Comparison of ENCODE assay signal across 8 mouse cellular contexts in genomic region chr19:41629532-41629931, GRCm38 (mm10). TPM values are rescaled to one million over a fixed set of nuclear protein-coding genes. Genes with fewer than 3 reads are reported as not detected.
DNase-seq lines count a peak whose midpoint lies in the region; ATAC-seq lines count a peak whose summit lies in the region.

No protein-coding gene starts in this region.

- 41% methylated on average over 5 of the region's 5 CpGs for WGBS in hindbrain, embryonic 11.5 days
- 32% methylated on average over 5 of the region's 5 CpGs for whole genome bisulfite sequencing in liver, embryonic 13.5 days (ENCODE audit: insufficient replicate concordance)
- 46% methylated on average over 5 of the region's 5 CpGs for WGBS in neural tube, embryonic 15.5 days

- no peak overlapping the region for H3K27ac ChIP-seq in hindbrain, embryonic 11.5 days (ENCODE audit: low read depth, low read length)
- H3K27ac ChIP-seq in liver, embryonic 13.5 days: no peak overlapping the region
- H3K27ac ChIP-seq in neural tube, embryonic 15.5 days (replicated peaks): no peak overlapping the region

- H3K4me3 ChIP-seq in hindbrain, embryonic 11.5 days (ENCODE audit: low read depth, low read length): no peak overlapping the region
- H3K4me3 ChIP-seq in liver, embryonic 13.5 days (replicated peaks): no peak overlapping the region
- no peak overlapping the region for H3K4me3 ChIP-seq in neural tube, embryonic 15.5 days (replicated peaks)

- no peaks in the 10 kb centered on the region for H3K36me3 ChIP-seq in hindbrain, embryonic 11.5 days (ENCODE audit: control insufficient read depth, insufficient read depth, low read length)
- no peaks in the 10 kb centered on the region for H3K36me3 ChIP-seq in liver, embryonic 13.5 days
- H3K36me3 ChIP-seq in neural tube, embryonic 15.5 days: peaks cover 33% of the 10 kb centered on the region

- H3K4me2 ChIP-seq in hindbrain, embryonic 11.5 days (replicated peaks; ENCODE audit: low read depth, low read length): no peak overlapping the region
- no peak overlapping the region for H3K4me2 ChIP-seq in liver, embryonic 13.5 days
- no peak overlapping the region for H3K4me2 ChIP-seq in neural tube, embryonic 15.5 days

- peak; percentile 59 for DNase-seq in right cerebral cortex, adult 18-20 months
- DNase-seq in right cerebral cortex, postnatal 14 days: no peak
- peak; percentile 56 for DNase-seq in embryo, embryonic 11.5 days (ENCODE audit: low read depth, low spot score)
- DNase-seq in hindbrain, embryonic 11.5 days (ENCODE audit: low spot score): peak; percentile 86
- peak; percentile 13 for DNase-seq in liver, embryonic 13.5 days
- no peak for DNase-seq in gastrocnemius, adult 8-10 months (ENCODE audit: low spot score in 2 of 2)

- ATAC-seq in activated CD4-positive, CD25-positive, alpha-beta regulatory T cell, adult 4 months: peak; percentile 28
- ATAC-seq in hindbrain, embryonic 11.5 days (ENCODE audit: low FRiP score): 0 out of 2 replicates have a peak, but pooled peaks have one; percentile 14
- no peak for ATAC-seq in liver, embryonic 13.5 days (ENCODE audit: low read depth)
- ATAC-seq in neural tube, embryonic 15.5 days (ENCODE audit: low FRiP score): 0 out of 2 replicates have a peak, but pooled peaks have one; percentile 37

- H3K27me3 ChIP-seq in hindbrain, embryonic 11.5 days (ENCODE audit: control insufficient read depth, insufficient read depth, low read length): no peaks in the 10 kb centered on the region
- H3K27me3 ChIP-seq in liver, embryonic 13.5 days: no peaks in the 10 kb centered on the region
- no peaks in the 10 kb centered on the region for H3K27me3 ChIP-seq in neural tube, embryonic 15.5 days (replicated peaks)

- H3K9ac ChIP-seq in hindbrain, embryonic 11.5 days (ENCODE audit: low read depth, low read length): no peak overlapping the region
- H3K9ac ChIP-seq in liver, embryonic 13.5 days: no peak overlapping the region
- no peak overlapping the region for H3K9ac ChIP-seq in neural tube, embryonic 15.5 days (replicated peaks)

- no peaks in the 10 kb centered on the region for H3K9me3 ChIP-seq in hindbrain, embryonic 11.5 days (ENCODE audit: control insufficient read depth, low read length)
- no peaks in the 10 kb centered on the region for H3K9me3 ChIP-seq in liver, embryonic 13.5 days (replicated peaks)
- 0 out of 2 replicates have a peak, but pooled peaks cover 6% of the 10 kb centered on the region for H3K9me3 ChIP-seq in neural tube, embryonic 15.5 days (replicated peaks)

- no peaks in the 10 kb centered on the region for H3K4me1 ChIP-seq in hindbrain, embryonic 11.5 days (replicated peaks; ENCODE audit: control insufficient read depth, insufficient read depth, low read length)
- H3K4me1 ChIP-seq in liver, embryonic 13.5 days (replicated peaks): no peaks in the 10 kb centered on the region
- H3K4me1 ChIP-seq in neural tube, embryonic 15.5 days: no peaks in the 10 kb centered on the region

RNA-seq across cellular contexts. Expression of gene Gm340, which starts 47.4 kb away (rescaled TPM):
- 1 to 10 TPM; 2.4 to 5.6 TPM for polyA plus RNA-seq in activated CD4-positive, CD25-positive, alpha-beta regulatory T cell, adult 4 months (2017; shearing (Covaris generic))
- 4.2 and 7.3 TPM in 2 replicates for polyA plus RNA-seq in hindbrain, embryonic 11.5 days (2014; fragmentation: Nextera tagmentation; extraction: Ambion mirVana)
- polyA plus RNA-seq in liver, embryonic 13.5 days (2015; fragmentation: Nextera tagmentation; extraction: Ambion mirVana): 1.3 and 1.4 TPM in 2 replicates
- polyA plus RNA-seq in neural tube, embryonic 15.5 days (2015; fragmentation: Nextera tagmentation; extraction: Ambion mirVana): 1.8 TPM in 2 replicates
- 1 to 10 TPM; 5.1 to 8.9 (median 6.0) TPM for total RNA-seq in gastrocnemius, adult 8-10 months (2022)

Comparison
In these comparisons a context has a peak if more than half of its experiments do, and no peak if none do; other contexts are left out.
1. DNase-seq: peak in right cerebral cortex, adult 18-20 months (single experiment), embryo, embryonic 11.5 days (single experiment), hindbrain, embryonic 11.5 days (single experiment) and liver, embryonic 13.5 days (single experiment); none in right cerebral cortex, postnatal 14 days (single experiment) and gastrocnemius, adult 8-10 months (0 of 2).